Mouse (Mus musculus) E14TG2a.4 (cell line): ENCODE measurements at regions not wholly inside any gene's neighbourhood (a gene's known extent, or its start where the extent isn't known, plus 50 kb on each side); places are given as distances from the start of the nearest gene placed in this dataset.

Experiments used
- H3K27me3 ChIP-seq: 2 replicates; pipeline ENCODE4 v1.6.1; 2014; ENCODE audit warnings: low read length, control low read depth; ENCODE audit not compliant: insufficient read depth
- H3K36me3 ChIP-seq: 2 replicates; pipeline ENCODE4 v1.6.1; 2014; ENCODE audit warnings: low read length, control low read depth; ENCODE audit not compliant: insufficient read depth
- H3K4me1 ChIP-seq: replicated peaks from 2 replicates; pipeline ENCODE4 v1.6.1; 2014; ENCODE audit warnings: low read depth, low read length, control low read depth
- H3K4me3 ChIP-seq: replicated peaks from 2 replicates; pipeline ENCODE4 v1.5.1; 2014; ENCODE audit warnings: mild to moderate bottlenecking, low read length
- H3K9me3 ChIP-seq: 2 replicates; pipeline ENCODE4 v1.6.1; 2014; ENCODE audit warnings: low read length, control low read depth
- CTCF ChIP-seq: conservative IDR thresholded peaks from 2 replicates; pipeline ENCODE4 v1.5.1; 2014; ENCODE audit warnings: low read length
- NANOG ChIP-seq: IDR thresholded peaks from 2 replicates; pipeline ENCODE4 v1.6.1; 2014; ENCODE audit warnings: borderline replicate concordance, low read length, mixed read lengths
- POU5F1 ChIP-seq: IDR thresholded peaks from 2 replicates; pipeline ENCODE4 v1.6.1; 2014; ENCODE audit warnings: low read length, borderline replicate concordance

DNA sequence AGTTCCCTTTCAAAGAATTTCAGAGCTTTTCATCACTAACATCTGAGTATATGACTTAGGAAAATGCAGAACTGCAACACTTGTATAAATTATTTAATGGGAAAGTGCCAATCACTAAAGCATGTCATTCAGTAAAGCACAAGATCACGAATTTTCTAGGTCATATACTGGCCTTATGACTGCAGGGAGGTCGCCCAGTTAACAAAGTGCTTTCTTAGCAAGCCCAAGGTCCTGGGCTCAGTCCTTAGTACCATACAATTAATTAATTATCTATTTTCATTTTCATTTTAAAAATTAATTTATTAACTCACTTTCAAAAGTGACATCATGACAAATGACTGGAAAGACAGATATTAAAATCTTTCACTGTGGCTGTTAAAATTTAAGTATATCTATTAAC, 228.5 kb upstream of the Atp2b1 start:
- TF ChIP-seq CTCF, result no peak
- TF ChIP-seq POU5F1, result no peak
- TF ChIP-seq NANOG, result no peak
- H3K9me3 ChIP-seq, result no peaks in the 10 kb centered on the region
- peaks cover 12% of the 10 kb centered on the region for H3K4me1 ChIP-seq
- H3K27me3 ChIP-seq, result no peaks in the 10 kb centered on the region
- no peak overlapping the region for H3K4me3 ChIP-seq
- no peaks in the 10 kb centered on the region for H3K36me3 ChIP-seq

DNA sequence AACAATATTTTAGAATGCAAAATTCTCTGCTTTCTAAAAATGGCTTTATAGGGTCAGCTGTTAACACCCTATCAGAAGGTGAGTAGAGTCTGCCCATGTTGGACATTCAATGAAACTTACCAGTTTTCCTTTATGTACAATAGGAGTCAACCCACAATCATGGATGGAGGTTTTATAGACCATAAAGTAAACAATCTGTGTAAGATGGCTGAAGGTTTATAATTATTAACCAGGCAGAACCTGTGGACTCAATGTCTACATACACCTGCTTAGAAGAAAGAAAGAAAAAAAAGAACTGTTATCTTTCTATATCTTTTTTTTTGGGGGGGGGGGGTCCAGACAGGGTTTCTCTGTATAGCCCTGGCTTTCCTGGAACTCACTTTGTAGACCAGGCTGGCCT, 227.8 kb upstream of the Atp2b1 start:
- TF ChIP-seq POU5F1, result no peak
- TF ChIP-seq NANOG, result no peak
- TF ChIP-seq CTCF, result no peak
- Histone ChIP-seq H3K27me3 (no peaks in the 10 kb centered on the region), H3K4me3 (no peak overlapping the region), H3K4me1 (peaks cover 12% of the 10 kb centered on the region), H3K9me3 (no peaks in the 10 kb centered on the region), H3K36me3 (no peaks in the 10 kb centered on the region)

DNA sequence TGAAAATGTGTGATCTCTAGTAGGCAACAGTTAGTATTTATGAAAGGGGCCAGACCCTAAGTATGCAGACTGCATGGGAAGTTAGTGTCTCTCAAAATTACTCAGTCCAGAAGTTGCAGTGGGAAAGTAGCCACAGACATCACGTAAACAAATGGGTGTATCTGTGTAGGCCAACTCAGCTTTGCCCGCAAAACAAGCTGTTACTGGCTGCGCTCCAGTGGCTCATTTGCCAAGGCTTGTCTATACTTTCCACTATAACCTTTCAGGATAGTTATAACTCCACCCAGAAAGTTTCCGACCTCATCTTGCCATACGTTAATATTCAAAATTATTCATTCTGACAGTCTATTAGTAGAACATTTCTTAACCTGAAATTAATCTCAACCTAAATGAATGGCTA, 222.4 kb upstream of the Atp2b1 start:
- Histone ChIP-seq H3K9me3 (no peaks in the 10 kb centered on the region), H3K27me3 (no peaks in the 10 kb centered on the region), H3K36me3 (no peaks in the 10 kb centered on the region), H3K4me1 (no peaks in the 10 kb centered on the region), H3K4me3 (no peak overlapping the region)
- no peak for TF ChIP-seq CTCF
- TF ChIP-seq POU5F1, result no peak
- no peak for TF ChIP-seq NANOG

DNA sequence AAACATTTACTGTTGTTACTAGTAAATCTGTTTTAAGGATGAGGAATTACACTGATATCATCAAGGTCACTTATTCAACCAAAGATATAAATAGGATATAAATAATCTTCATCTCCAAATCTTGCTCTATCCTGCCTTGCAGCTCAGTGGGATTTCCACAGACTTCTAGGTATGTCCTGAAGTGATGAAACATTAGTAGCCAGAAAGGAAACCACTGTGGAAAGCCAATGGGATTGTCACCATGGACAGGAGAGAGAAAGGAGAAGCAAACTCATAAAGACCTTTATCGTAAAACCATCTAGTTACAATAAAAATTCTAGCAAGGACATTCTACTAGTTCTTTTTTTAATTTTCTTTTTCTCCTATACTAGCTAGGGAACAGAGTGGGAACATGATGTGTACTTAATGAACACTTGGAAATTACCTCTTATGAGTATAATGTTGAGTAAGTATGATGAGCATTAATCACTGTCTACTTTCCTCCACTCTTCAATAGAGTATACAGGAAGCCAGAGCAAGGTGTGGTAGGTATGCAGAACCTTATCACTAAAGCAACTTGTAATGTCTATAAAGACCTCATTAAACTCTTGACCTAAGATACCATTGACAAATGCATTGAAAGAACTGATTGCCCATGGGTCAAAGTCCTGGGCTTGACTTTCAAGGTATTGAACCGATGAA, 219.4 kb upstream of the Atp2b1 start:
- Histone ChIP-seq H3K4me3 (no peak overlapping the region), H3K9me3 (no peaks in the 10 kb centered on the region)
- no peak for TF ChIP-seq POU5F1
- TF ChIP-seq NANOG, result no peak
- no peak for TF ChIP-seq CTCF

DNA sequence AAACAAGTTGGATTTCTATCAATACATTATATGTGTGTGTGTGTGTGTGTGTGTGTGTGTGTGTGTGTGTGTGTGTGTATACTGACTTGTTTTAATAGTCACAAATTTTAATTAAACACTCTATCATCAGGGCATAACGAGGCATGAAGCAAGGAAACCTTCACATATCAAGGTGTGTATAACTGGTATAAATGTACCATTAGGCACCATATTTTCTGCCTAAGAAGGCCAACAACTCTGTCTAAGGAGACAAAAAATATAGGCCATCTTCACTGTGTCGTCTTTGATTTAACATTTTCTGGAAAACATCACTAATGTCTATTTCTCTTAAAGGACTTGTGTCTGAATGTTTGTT, 218.9 kb upstream of the Atp2b1 start:
- Histone ChIP-seq H3K9me3 (no peaks in the 10 kb centered on the region), H3K4me1 (no peaks in the 10 kb centered on the region)
- TF ChIP-seq NANOG (no peak), CTCF (no peak)

More for the DNA sequence above, 219.4 kb upstream of the Atp2b1 start:
- Histone ChIP-seq H3K36me3 (no peaks in the 10 kb centered on the region), H3K27me3 (no peaks in the 10 kb centered on the region), H3K4me1 (no peaks in the 10 kb centered on the region)

DNA sequence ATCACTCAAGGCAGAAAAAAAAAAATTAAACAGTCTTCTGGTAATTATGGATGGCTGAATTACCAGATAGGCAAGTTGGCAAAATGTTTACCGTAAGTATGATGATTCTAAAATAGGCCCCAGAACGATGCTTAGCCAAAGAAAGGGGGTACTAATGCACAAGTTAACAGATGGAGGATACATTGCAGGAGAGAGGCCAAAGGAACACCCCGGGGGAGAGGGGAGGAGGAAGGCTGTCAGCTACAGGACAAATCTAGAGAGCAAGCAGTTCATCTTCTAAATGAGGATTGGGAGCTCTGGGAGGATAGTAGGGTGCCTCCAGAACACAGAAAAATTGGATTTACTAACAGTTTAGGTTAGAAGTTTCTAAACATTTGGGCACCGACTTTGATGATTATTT, 216.3 kb upstream of the Atp2b1 start:
- H3K4me3 ChIP-seq, result no peak overlapping the region
- no peak for TF ChIP-seq POU5F1
- TF ChIP-seq NANOG, result no peak
- TF ChIP-seq CTCF, result no peak

More for the DNA sequence above, 218.9 kb upstream of the Atp2b1 start:
- no peak overlapping the region for H3K4me3 ChIP-seq
- H3K27me3 ChIP-seq, result no peaks in the 10 kb centered on the region
- no peaks in the 10 kb centered on the region for H3K36me3 ChIP-seq

DNA sequence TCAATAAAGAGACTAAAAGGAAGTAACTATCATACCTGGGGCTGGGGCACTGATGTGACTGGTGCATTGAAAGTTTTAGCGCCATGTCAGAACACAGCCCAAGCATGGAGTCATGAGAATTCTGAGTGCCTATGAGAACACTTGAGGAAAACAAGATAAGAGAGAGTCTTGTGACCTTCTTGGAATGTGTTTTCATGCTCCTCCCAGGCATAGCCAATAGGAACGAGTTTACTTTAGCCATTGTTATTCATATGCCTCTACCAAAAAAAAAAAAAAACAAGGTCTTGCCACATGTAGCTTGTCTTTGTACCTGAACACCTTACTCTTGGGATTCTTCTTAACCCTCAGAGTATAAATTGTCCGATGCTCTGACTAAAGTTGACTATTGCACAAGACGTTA, 214.6 kb upstream of the Atp2b1 start:
- H3K27me3 ChIP-seq, result no peaks in the 10 kb centered on the region
- H3K36me3 ChIP-seq, result no peaks in the 10 kb centered on the region
- H3K4me3 ChIP-seq, result no peak overlapping the region
- peaks cover 16% of the 10 kb centered on the region for H3K9me3 ChIP-seq
- H3K4me1 ChIP-seq, result no peaks in the 10 kb centered on the region
- TF ChIP-seq POU5F1 (no peak), NANOG (no peak), CTCF (no peak)

More for the DNA sequence above, 216.3 kb upstream of the Atp2b1 start:
- H3K36me3 ChIP-seq, result no peaks in the 10 kb centered on the region
- no peaks in the 10 kb centered on the region for H3K27me3 ChIP-seq
- H3K4me1 ChIP-seq, result no peaks in the 10 kb centered on the region
- H3K9me3 ChIP-seq, result peaks cover under 1% of the 10 kb centered on the region; the same call in 1 of the 2 replicates

DNA sequence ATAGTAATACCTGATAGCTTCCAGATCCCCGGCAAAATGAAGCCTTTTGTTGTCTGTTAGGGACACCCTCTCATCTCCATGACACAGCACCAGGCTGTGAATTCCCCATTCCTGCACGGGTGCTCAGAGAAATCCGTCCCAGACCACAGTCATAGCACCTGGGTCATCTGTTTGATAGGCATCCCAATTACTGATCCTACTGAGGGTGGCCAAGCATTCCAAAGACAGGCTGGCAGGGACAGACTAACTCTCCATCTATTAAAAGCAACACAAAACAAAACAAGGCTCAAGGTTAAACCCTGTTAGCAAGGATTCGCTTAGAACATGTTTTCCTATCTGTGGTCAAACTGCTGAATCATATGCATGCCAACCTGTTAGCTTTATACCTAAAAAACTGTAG, 213.8 kb upstream of the Atp2b1 start:
- no peaks in the 10 kb centered on the region for H3K36me3 ChIP-seq
- peaks cover 21% of the 10 kb centered on the region for H3K9me3 ChIP-seq
- no peak overlapping the region for H3K4me3 ChIP-seq

DNA sequence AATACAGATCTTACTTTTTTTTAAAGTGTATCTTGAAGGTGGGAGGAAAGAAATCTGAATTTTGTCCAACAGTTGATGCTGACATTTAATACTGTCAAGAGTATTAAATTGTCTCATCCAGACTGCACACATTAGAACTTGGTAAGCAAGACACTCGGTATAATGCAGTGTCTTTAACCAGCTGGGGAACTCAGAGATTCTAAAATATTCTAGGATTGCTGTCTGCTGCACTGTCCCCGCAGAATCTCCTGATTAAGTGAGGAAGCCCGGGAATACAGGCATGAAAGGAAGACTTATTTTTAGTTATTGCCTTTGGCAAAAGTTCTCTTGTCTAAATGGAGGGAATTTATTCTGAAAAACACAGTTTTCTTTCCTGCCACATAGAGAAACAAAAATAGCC, 212.9 kb upstream of the Atp2b1 start:
- no peak for TF ChIP-seq POU5F1
- no peak for TF ChIP-seq CTCF
- no peak for TF ChIP-seq NANOG
- Histone ChIP-seq H3K4me3 (no peak overlapping the region), H3K27me3 (no peaks in the 10 kb centered on the region), H3K36me3 (no peaks in the 10 kb centered on the region), H3K4me1 (no peaks in the 10 kb centered on the region), H3K9me3 (peaks cover 21% of the 10 kb centered on the region)

More for the DNA sequence above, 213.8 kb upstream of the Atp2b1 start:
- no peak for TF ChIP-seq POU5F1
- no peak for TF ChIP-seq CTCF
- TF ChIP-seq NANOG, result no peak
- no peaks in the 10 kb centered on the region for H3K27me3 ChIP-seq
- no peaks in the 10 kb centered on the region for H3K4me1 ChIP-seq
